Mouse (Mus musculus): Measurements from ENCODE around the gene Hist1h2af. TPM values are rescaled to one million over a fixed set of nuclear protein-coding genes. Genes with fewer than 3 reads are reported as not detected.
"Not testable (repeated sequence)": the region's sequence is repeated elsewhere in the genome, so short reads cannot be mapped to it uniquely, and the experiment has no call there.

The Hist1h2af gene
- 0.81 and 3.3 TPM in 2 replicates for polyA plus RNA-seq (2014; fragmentation: Nextera tagmentation; extraction: Ambion mirVana)

DNA sequence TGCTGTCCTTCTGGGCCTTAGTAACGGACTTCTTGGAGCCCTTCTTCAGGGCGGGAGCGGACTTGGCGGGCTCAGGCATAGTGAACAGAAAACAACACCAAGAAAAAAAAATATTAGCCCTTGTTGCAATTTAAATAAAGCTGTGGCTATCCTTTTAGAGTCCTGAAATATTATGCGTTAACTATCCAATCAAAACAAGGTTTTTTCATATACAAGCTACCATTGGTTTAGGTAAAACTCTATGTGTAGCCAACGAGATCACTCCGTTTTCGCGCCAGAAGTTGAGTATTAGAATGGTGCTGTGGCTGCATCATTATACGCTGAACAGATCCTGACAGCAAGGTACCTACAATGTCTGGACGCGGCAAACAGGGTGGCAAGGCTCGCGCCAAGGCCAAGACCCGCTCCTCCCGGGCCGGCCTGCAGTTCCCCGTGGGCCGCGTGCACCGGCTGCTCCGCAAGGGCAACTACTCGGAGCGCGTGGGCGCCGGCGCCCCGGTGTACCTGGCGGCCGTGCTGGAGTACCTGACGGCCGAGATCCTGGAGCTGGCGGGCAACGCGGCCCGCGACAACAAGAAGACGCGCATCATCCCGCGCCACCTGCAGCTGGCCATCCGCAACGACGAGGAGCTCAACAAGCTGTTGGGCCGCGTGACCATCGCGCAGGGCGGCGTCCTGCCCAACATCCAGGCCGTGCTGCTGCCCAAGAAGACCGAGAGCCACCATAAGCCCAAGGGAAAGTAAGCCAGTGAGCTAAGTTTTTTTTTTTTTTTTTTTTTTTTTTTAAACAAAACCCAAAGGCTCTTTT is at the start of gene Hist1h2af:
Gene Hist1h2af (plus strand): TSS at position 347 of the 808 bp plus-strand sequence.
- H3K9me3 ChIP-seq (ENCODE audit: control insufficient read depth, low read length); H3K36me3 ChIP-seq (replicated peaks; ENCODE audit: control insufficient read depth, insufficient read depth); H3K27me3 ChIP-seq (ENCODE audit: control insufficient read depth, insufficient read depth, low read length): not testable (repeated sequence)
- under 1% methylated on average over 24 of the region's 53 CpGs for WGBS
- peak within 1 kb of the TSS; percentile 55 for H3K4me2 ChIP-seq (replicated peaks)
- peak within 1 kb of the TSS; percentile 71 for H3K27ac ChIP-seq
- peak; percentile 88 for DNase-seq (ENCODE audit: low spot score)
- H3K4me3 ChIP-seq (replicated peaks; ENCODE audit: low read length): peak within 1 kb of the TSS; percentile 35
- peak within 1 kb of the TSS; percentile 84 for H3K9ac ChIP-seq
- H3K4me1 ChIP-seq (replicated peaks; ENCODE audit: control insufficient read depth, insufficient read depth, low read length): peaks cover 29% of the 10 kb centered on the region
- peak; percentile 44 for ATAC-seq (ENCODE audit: low FRiP score)

DNA sequence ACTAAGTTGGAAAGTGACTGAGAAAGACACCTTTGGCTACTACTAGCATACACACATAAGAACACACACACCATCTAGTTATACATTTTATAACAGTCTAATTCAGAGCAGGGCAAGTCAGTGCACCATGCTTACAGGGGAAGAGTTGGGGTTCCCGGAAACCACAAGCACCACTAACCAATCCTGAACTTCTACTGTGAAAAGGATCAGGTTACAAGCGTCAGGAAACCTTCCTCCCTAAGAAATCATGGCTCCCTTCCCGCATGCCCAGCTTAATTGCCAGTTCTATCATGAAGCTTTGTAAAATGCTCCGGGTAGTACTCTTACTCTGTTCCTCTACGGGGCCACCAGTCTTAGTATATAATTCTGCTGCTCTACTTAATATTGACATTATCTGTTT is 48.4 kb upstream of the Hist1h2af start:
- H3K4me2 ChIP-seq (replicated peaks): no peak overlapping the region
- DNase-seq (ENCODE audit: low spot score) (no peak), ATAC-seq (ENCODE audit: low FRiP score) (no peak)
- 0 out of 2 replicates have a peak, but pooled peaks cover 3% of the 10 kb centered on the region for H3K27me3 ChIP-seq (ENCODE audit: control insufficient read depth, insufficient read depth, low read length)
- H3K36me3 ChIP-seq (replicated peaks; ENCODE audit: control insufficient read depth, insufficient read depth): no peaks in the 10 kb centered on the region
- no peaks in the 10 kb centered on the region for H3K9me3 ChIP-seq (ENCODE audit: control insufficient read depth, low read length)
- no peak overlapping the region for H3K4me3 ChIP-seq (replicated peaks; ENCODE audit: low read length)
- no peak overlapping the region for H3K27ac ChIP-seq
- no peak overlapping the region for H3K9ac ChIP-seq
- WGBS: 51% methylated on average over 5 of the region's 5 CpGs
- H3K4me1 ChIP-seq (replicated peaks; ENCODE audit: control insufficient read depth, insufficient read depth, low read length): no peaks in the 10 kb centered on the region

DNA sequence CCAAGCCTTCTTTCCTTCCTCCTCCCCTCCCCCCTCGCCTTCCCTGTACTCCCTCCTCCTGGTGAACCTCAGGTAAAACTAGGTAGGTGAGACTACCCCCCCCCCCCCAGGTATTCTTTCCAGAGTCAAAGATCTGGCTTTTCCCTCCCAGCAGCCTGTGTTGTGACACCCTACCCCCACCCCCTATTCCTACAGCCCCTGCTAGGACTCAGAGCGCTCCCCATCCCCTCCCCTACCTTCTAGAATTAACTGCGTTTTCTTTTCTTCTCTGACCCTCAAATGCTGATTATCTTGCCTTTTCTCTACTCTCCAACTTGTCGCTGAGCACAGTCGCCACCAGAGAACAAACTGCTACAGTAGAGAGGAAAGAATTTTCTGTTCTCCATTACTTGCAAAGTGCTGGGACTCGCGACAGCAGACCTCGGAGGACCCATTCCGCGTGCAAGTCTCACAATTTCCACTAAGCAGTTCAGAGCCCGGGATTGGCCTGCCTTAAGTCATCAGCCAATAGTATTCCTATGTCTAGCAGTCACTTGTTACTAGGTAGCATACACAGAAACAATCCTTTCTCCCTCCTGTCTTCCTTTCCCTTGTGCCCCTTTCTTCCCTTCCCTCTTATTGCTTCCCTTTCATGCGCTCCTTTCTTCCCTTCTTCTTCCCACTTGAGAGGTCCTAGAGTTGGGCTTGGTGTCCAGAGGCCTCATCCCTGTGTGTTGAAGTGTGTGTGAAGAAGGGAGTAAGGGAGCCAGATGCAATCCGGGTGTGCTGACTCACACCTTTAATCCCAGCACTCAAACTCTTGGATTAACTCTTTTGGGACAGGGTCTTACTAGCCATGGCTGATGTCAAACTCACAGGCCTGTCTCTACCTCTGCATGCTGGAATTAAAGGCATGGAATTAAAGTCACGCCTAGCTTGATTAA is 45.0 kb upstream of the Hist1h2af start, which contains the start of gene Btn2a2:
Gene Btn2a2 (minus strand): TSS at position 458 of the 923 bp plus-strand sequence.
- H3K36me3 ChIP-seq (replicated peaks; ENCODE audit: control insufficient read depth, insufficient read depth): no peaks in the 10 kb centered on the region
- peak within 1 kb of the TSS; percentile 26 for H3K4me3 ChIP-seq (replicated peaks; ENCODE audit: low read length)
- no peak within 1 kb of the TSS for H3K9ac ChIP-seq
- H3K27ac ChIP-seq: no peak within 1 kb of the TSS
- no peaks in the 10 kb centered on the region for H3K9me3 ChIP-seq (ENCODE audit: control insufficient read depth, low read length)
- H3K4me1 ChIP-seq (replicated peaks; ENCODE audit: control insufficient read depth, insufficient read depth, low read length): no peaks in the 10 kb centered on the region
- DNase-seq (ENCODE audit: low spot score): peak; percentile 86
- H3K4me2 ChIP-seq (replicated peaks): peak within 1 kb of the TSS; percentile 56
- H3K27me3 ChIP-seq (ENCODE audit: control insufficient read depth, insufficient read depth, low read length): 0 out of 2 replicates have a peak, but pooled peaks cover 3% of the 10 kb centered on the region
- 4% methylated on average over 13 of the region's 14 CpGs for WGBS
- peak; percentile 97 for ATAC-seq (ENCODE audit: low FRiP score)

DNA sequence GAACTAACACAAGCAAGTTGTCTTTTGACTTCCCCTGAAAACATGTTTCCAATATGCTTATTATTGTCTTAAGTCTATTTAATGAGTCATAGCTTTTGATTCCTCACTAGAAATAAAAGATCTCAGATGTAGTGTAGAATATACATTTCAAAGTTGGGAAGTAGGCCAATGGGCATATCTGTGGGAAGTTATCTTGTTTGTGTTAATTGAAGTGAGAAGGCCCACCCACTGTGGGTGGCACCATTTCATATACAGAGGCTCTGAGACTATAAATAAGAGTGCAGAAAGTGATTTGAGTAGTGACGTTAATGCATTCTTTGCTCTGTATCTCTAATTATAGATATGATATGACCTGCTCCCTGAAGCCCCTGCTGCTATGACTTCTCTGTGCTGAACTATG is 42.8 kb upstream of the Hist1h2af start:
- H3K9ac ChIP-seq: no peak overlapping the region
- no peaks in the 10 kb centered on the region for H3K9me3 ChIP-seq (ENCODE audit: control insufficient read depth, low read length)
- no peaks in the 10 kb centered on the region for H3K4me1 ChIP-seq (replicated peaks; ENCODE audit: control insufficient read depth, insufficient read depth, low read length)
- H3K4me2 ChIP-seq (replicated peaks): no peak overlapping the region
- H3K27me3 ChIP-seq (ENCODE audit: control insufficient read depth, insufficient read depth, low read length): 0 out of 2 replicates have a peak, but pooled peaks cover 3% of the 10 kb centered on the region
- ATAC-seq (ENCODE audit: low FRiP score) (no peak), DNase-seq (ENCODE audit: low spot score) (no peak)
- no peak overlapping the region for H3K27ac ChIP-seq
- no peak overlapping the region for H3K4me3 ChIP-seq (replicated peaks; ENCODE audit: low read length)
- H3K36me3 ChIP-seq (replicated peaks; ENCODE audit: control insufficient read depth, insufficient read depth): no peaks in the 10 kb centered on the region
- 54% methylated on average over 1 of the region's 1 CpGs for WGBS

DNA sequence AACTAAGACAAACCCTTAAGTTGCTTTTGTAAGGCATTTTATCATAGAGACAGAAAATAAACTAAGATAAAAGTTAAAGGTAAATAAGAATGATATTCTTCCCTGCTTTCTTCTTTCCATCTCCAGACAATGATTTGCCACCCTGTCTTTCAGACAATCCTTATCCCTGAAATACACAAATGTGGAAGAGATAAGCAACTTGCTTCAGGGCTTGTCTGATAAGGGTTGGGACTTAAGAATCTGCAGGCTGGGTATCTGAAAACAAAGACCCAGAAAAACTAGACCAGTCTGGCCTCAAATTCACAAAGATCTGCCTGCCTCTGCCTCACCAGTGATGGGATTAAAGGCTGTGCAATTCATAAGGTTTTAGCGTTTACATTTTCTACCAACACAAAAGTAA is 42.4 kb upstream of the Hist1h2af start:
- DNase-seq (ENCODE audit: low spot score): no peak
- no peak overlapping the region for H3K4me3 ChIP-seq (replicated peaks; ENCODE audit: low read length)
- H3K4me1 ChIP-seq (replicated peaks; ENCODE audit: control insufficient read depth, insufficient read depth, low read length): no peaks in the 10 kb centered on the region
- H3K36me3 ChIP-seq (replicated peaks; ENCODE audit: control insufficient read depth, insufficient read depth): no peaks in the 10 kb centered on the region
- 0 out of 2 replicates have a peak, but pooled peaks cover 3% of the 10 kb centered on the region for H3K27me3 ChIP-seq (ENCODE audit: control insufficient read depth, insufficient read depth, low read length)
- no peak overlapping the region for H3K27ac ChIP-seq
- 25% methylated on average over 1 of the region's 1 CpGs for WGBS
- H3K9ac ChIP-seq: no peak overlapping the region
- H3K9me3 ChIP-seq (ENCODE audit: control insufficient read depth, low read length): no peaks in the 10 kb centered on the region
- H3K4me2 ChIP-seq (replicated peaks): no peak overlapping the region
- ATAC-seq (ENCODE audit: low FRiP score): no peak

DNA sequence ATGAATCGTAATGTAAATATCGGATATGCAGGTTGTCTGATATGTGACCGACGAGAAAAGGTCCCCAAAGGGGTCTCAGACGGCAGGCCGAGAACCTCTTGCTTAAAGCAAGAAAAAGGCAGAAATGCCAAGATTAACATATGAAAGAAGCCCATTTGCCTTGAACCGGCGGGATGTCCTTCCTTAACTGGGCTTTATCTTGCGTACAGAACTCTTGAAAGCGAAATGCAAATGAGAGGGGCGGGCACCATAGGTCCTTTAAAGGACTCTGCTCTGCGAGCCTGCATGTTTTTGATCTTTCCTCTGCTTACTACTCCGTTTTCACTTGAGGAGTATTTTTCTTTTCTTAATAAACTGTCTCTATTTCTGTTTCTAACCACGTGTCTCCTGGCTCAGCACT is 41.7 kb upstream of the Hist1h2af start:
- DNase-seq (ENCODE audit: low spot score): no peak
- Histone ChIP-seq H3K4me3 (replicated peaks; ENCODE audit: low read length) (peak overlapping the region; percentile 7; the same call in 1 of the 2 replicates), H3K9me3 (ENCODE audit: control insufficient read depth, low read length) (no peaks in the 10 kb centered on the region), H3K4me2 (replicated peaks) (peak overlapping the region; percentile 34), H3K27ac (no peak overlapping the region), H3K36me3 (replicated peaks; ENCODE audit: control insufficient read depth, insufficient read depth) (no peaks in the 10 kb centered on the region), H3K4me1 (replicated peaks; ENCODE audit: control insufficient read depth, insufficient read depth, low read length) (no peaks in the 10 kb centered on the region), H3K27me3 (ENCODE audit: control insufficient read depth, insufficient read depth, low read length) (0 out of 2 replicates have a peak, but pooled peaks cover 3% of the 10 kb centered on the region), H3K9ac (no peak overlapping the region)
- no peak for ATAC-seq (ENCODE audit: low FRiP score)
- 3% methylated on average over 14 of the region's 14 CpGs for WGBS

DNA sequence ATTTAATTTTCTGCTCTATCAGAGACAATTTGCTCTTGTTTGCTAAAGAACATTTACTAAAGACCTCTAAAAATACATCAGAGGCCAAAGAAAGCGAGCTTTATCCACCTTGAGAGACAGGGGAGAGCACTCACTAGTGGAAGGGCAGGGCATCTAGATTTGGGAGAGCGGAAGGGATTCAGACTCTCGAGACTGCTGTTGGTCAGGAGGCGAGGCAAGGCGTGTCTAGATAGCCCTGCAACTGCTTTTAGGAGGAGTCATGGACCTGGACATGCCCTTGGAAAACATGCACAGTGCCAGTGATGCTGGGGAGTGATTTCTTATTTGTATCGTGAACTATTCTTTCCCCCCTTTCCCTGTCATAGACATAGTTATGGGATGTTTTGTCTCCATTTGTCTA is 38.2 kb upstream of the Hist1h2af start:
- 76% methylated on average over 6 of the region's 6 CpGs for WGBS

DNA sequence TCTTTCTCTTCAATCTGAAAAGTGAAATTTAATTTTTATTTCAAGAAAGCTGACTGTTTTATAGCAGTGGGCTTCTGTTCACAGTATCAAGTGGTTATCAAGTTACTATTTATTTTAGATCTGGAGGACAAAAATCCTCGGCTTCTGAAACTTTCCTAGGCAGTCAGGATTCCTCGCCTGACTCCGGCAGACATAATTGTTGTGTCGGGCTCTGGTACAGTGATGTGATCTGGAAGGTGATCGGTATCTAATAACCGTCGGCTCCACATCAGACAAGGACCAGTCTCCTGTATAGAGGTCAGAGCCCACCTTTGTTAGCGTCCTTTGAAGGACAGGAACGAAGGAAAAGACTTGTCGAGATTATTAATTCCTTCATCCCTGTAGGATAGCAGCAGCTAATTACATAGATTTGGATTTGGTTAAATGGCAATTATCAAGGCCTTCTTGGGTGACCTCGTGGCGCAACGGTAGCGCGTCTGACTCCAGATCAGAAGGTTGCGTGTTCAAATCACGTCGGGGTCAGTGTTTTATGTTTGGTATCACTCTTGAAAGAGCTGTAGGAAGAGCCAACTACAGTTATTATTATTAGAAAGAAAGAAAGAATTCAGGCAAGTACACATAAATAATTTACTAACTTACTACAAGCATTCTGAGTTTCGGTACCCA is 35.9 kb upstream of the Hist1h2af start:
- DNase-seq (ENCODE audit: low spot score): no peak
- Histone ChIP-seq H3K4me1 (replicated peaks; ENCODE audit: control insufficient read depth, insufficient read depth, low read length) (0 out of 2 replicates have a peak, but pooled peaks cover 5% of the 10 kb centered on the region), H3K9me3 (ENCODE audit: control insufficient read depth, low read length) (no peaks in the 10 kb centered on the region), H3K4me2 (replicated peaks) (peak overlapping the region; percentile 32), H3K27ac (no peak overlapping the region), H3K9ac (no peak overlapping the region), H3K27me3 (ENCODE audit: control insufficient read depth, insufficient read depth, low read length) (peaks cover 36% of the 10 kb centered on the region), H3K36me3 (replicated peaks; ENCODE audit: control insufficient read depth, insufficient read depth) (no peaks in the 10 kb centered on the region), H3K4me3 (replicated peaks; ENCODE audit: low read length) (peak overlapping the region; percentile 19)
- WGBS: 2% methylated on average over 19 of the region's 19 CpGs
- ATAC-seq (ENCODE audit: low FRiP score): no peak

More for the DNA sequence above, 38.2 kb upstream of the Hist1h2af start:
- no peaks in the 10 kb centered on the region for H3K9me3 ChIP-seq (ENCODE audit: control insufficient read depth, low read length)
- H3K9ac ChIP-seq: no peak overlapping the region
- peaks cover 28% of the 10 kb centered on the region for H3K27me3 ChIP-seq (ENCODE audit: control insufficient read depth, insufficient read depth, low read length)
- no peak overlapping the region for H3K4me2 ChIP-seq (replicated peaks)
- ATAC-seq (ENCODE audit: low FRiP score) (no peak), DNase-seq (ENCODE audit: low spot score) (no peak)
- no peaks in the 10 kb centered on the region for H3K36me3 ChIP-seq (replicated peaks; ENCODE audit: control insufficient read depth, insufficient read depth)
- 0 out of 2 replicates have a peak, but pooled peaks cover 5% of the 10 kb centered on the region for H3K4me1 ChIP-seq (replicated peaks; ENCODE audit: control insufficient read depth, insufficient read depth, low read length)
- H3K4me3 ChIP-seq (replicated peaks; ENCODE audit: low read length): no peak overlapping the region
- no peak overlapping the region for H3K27ac ChIP-seq

Data from hindbrain, embryonic 14.5 days (tissue).